Mouse (Mus musculus): ENCODE results near the gene Ralgps1.

The Ralgps1 gene

DNA sequence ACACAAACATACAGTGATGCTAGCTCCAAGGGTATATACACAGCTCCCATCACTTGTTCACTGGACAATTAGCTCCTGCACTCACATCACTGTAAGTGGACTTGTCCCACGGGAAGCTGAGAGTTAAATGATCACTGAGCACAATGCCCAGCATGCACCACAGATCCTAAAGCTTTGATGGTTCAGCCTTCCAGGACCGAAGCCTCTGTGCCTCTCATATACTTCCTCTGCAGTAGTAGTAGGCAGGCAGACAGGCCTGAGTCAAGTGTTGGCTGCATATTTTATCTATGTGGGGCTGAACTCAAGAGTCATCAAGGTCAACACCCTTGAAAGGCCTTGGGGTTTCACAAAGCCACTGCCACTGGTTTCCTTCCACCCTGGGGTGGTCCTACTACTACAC lies 49.6 kb downstream of the Ralgps1 start:
- no peak for DNase-seq (ENCODE audit: low spot score in 2 of 2)

GRCm38 (mm10) chr2:33321031-33321430 lies 50.3 kb downstream of the Ralgps1 start:
- DNase-seq (ENCODE audit: low spot score in 2 of 2) = no peak

- DNase-seq (ENCODE audit: low spot score in 2 of 2) = no peak
These were observed 50.7 kb downstream of the Ralgps1 start for GRCm38 (mm10) chr2:33320568-33320967.

GRCm38 (mm10) chr2:33319934-33320333 lies 51.4 kb downstream of the Ralgps1 start:
- DNase-seq (ENCODE audit: low spot score in 2 of 2) = no peak

- no peak for DNase-seq (ENCODE audit: low spot score in 2 of 2)
These were observed 51.8 kb downstream of the Ralgps1 start for GRCm38 (mm10) chr2:33319455-33319854.

DNA sequence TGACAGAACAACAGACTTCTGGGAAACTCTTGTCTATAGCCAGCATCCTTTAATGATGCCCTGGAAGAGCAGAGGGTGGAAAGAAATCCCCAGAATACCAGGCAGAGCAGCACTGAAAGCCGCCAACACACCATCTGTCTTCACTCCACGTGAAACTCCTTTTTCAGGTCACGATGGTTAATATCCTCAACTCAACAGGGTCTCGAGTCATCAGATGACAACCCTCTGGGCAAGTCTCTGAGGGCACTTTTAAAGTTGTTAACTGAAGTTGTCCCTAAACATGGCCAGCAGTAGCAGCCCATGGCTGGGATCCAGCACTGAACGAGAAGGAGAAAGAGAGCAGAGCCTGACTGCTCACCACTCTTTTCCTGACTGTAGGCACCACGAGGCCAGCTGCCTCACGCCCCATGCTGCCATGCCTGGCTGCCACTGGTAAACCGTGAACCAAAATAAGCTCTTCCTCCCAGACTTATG lies 52.8 kb downstream of the Ralgps1 start:
- peak; percentile 55 to 69 for DNase-seq (ENCODE audit: low spot score in 2 of 2)

DNA sequence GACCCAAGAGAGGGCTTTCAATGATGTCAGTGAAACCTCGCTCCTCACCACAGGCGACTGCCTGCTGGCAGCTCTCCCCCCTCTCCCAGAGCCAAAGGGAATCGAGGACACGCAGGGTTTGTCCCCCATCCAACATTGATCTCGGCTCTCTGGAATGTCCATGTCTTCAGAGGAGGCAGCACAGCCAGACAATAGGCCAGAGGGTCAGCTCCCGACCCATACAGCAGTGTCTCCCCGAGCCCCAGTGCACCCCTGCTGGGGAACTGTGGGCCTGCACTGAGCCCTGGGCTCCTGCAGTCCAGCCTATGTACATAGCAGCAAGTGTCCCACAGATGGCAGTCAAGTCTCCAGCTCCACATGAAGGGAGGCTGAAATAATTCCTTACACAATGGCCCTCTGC lies 54.8 kb downstream of the Ralgps1 start:
- peak; percentile 77 to 79 for DNase-seq (ENCODE audit: low spot score in 2 of 2)

GRCm38 (mm10) chr2:33316063-33316405 lies 55.3 kb downstream of the Ralgps1 start:
- no peak for DNase-seq (ENCODE audit: low spot score in 2 of 2)

GRCm38 (mm10) chr2:33315233-33316062 lies 55.8 kb downstream of the Ralgps1 start:
- no peak for DNase-seq (ENCODE audit: low spot score in 2 of 2)

DNA sequence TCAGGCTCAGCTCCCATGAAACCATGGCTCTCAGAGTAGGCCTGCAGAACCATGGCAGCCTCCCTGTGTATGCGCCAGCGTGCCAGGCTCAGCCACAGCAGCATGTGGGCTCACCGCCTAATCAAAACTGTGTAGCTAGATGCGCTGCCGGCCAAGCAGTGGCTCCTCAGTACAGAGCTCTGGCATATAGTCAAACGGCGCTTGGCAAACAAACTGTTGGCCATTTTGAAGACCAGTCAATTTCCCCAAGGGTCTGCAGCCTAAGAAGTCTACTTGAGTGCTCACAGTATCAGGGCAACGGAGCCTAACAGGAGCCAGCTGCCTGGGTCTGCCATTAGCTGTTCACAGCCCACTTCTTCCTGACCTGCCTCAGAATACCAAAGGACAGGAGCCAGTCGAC lies 61.9 kb downstream of the Ralgps1 start:
- peak; percentile 85 for DNase-seq (ENCODE audit: low spot score in 2 of 2)

DNA sequence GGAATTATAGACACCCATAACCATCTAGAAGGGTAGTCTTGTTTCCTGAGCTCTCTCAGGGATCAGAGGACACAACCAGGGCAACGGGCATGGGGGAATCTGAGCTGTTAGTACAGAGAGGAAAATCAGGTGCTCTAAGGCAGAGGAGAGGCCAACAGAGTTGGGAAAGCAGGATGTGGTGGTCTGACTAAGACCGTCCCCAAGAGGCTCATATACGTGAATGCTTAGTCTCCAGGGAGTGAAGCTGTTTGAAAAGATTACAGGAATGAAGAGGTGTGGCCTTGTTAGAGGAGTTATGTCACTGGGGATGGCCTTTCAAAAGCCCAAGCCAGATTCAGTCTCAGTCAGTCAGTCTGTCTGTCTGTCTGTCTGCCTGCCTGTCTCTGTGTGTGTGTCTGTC lies 64.7 kb downstream of the Ralgps1 start:
- DNase-seq (ENCODE audit: low spot score in 2 of 2) = no peak

DNA sequence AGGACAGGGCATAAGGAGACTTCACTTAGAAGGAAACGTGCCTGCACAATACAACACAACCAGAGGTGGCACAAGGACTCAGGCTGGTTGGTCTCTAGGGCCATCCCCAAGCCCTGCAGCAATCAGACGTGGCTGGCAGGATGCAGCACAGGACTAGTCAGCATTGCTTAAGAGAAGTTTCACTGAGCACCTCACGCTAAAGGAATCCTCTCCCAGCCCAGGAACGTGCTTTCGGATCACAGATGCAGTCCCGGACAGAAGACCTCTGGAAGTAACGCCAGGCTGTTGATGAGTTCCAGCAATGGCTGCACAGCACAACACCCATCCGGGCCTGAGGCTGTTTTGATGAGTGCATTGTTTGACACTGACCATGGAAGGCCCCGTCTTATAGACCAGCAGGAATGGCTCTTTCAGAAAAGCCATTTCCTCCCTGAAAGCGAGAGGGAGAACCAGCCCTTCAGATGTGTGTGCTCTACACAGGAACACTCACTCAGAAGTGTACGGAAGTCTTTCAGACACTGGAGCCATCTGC lies 67.8 kb downstream of the Ralgps1 start:
- no peak for DNase-seq (ENCODE audit: low spot score in 2 of 2)

- peak in 1 of 2 experiments; percentile 47 for DNase-seq (ENCODE audit: low spot score in 2 of 2)
These were observed 68.5 kb downstream of the Ralgps1 start for GRCm38 (mm10) chr2:33302828-33303227.

DNA sequence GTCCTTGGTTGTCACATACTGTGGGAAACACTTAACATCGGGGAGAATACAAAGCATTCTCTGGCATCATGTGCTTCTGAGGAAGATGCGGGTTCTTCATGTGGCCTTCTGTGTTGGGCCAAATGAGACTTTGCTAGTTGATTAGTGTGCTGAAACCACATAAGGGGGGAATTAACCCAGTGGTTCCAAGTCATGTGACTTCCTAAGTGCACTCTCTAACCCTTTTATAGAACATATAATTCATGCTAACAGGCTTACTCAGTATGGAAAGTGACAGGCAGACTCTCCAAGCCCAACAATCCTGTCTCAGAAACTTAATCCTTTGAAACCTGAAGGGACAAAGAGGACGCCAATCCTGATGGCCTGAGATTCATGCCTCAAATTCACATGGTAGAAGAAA lies 68.9 kb downstream of the Ralgps1 start:
- DNase-seq (ENCODE audit: low spot score in 2 of 2) = no peak

- no peak for DNase-seq (ENCODE audit: low spot score in 2 of 2)
These were observed 70.8 kb downstream of the Ralgps1 start for GRCm38 (mm10) chr2:33300371-33301046.

DNA sequence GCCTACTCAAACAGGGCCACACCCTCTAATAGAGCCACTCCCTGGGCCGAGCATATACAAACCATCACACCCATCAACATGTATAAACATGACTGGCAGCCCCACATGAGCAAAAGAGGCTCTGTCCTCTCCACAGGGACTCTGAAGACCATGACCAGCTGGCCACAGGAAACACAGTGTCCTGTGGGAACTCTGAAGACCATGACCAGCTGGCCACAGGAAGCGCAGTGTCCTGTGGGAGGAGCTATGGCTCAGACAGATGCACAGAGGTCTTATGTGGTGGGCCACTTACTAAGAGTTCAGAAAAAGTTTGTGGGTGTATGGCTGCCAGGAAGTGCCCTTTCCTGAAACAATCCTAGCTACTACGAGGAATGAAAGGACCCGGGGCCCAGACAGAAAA lies 72.4 kb downstream of the Ralgps1 start:
- DNase-seq (ENCODE audit: low spot score in 2 of 2) = no peak

GRCm38 (mm10) chr2:33295115-33295514 lies 76.2 kb downstream of the Ralgps1 start:
- no peak for DNase-seq (ENCODE audit: low spot score in 2 of 2)

DNA sequence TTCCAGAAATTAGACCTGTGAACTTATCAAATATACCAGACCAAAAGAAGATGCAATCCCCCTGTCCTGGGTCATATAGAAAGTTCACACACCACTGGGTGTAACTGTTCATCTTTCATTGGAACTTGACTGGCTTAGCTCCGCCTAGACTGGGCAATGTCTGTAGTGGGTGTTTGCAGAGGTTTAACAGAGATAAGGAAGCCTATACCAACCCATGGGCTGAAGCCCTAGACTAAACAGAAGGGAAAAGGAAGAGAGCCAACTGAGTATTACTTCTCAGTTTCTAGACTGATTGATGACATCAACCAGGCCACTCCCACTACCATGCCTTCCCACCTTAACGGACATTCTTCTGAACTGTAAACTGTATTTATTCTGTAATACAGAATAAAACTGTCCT lies 79.2 kb downstream of the Ralgps1 start:
- DNase-seq (ENCODE audit: low spot score in 2 of 2) = no peak

DNA sequence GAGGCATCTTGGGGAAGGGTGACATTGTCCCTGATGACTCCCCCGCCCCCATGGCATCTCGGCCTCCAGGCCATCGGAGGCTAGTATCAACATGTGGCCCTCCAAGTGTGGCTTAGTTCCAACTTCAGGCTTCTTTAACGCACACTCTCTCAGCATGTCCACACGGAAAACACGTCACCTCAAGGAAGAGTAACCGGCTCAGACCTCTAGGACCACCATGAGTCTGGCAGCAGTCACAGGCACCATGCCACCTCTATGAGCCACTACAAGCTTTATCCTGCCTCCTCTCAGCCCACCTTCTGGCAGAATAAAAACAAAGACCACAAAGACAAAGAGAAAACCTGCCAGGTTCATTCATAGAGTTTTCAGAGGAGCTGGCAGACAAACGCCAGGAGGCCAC lies 80.8 kb downstream of the Ralgps1 start:
- DNase-seq (ENCODE audit: low spot score in 2 of 2) = no peak

- no peak for DNase-seq (ENCODE audit: low spot score in 2 of 2)
These were observed 82.4 kb downstream of the Ralgps1 start for GRCm38 (mm10) chr2:33288837-33289236.

DNA sequence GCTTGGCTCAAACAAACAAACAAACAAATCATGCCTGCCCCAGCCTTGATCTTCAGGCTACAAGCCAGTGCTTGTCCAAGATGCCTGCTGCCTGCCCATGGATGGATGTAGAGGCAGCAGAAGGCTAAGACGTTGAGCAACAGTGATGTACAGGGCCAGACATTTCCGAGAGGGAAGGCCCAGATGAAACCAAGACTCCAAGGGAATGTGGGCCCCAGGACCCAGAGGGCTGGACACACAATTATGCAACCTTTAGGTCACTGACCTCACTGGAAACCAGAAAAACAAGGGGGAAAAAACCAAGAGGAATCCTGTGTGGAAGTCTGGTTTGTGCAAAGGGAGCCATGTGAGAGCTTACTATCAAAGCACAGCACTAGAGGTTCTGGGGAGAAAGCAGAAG lies 87.6 kb downstream of the Ralgps1 start:
- DNase-seq (ENCODE audit: low spot score in 2 of 2) = no peak

GRCm38 (mm10) chr2:33282877-33283276 lies 88.4 kb downstream of the Ralgps1 start:
- peak in 1 of 2 experiments; percentile 55 for DNase-seq (ENCODE audit: low spot score in 2 of 2)

DNA sequence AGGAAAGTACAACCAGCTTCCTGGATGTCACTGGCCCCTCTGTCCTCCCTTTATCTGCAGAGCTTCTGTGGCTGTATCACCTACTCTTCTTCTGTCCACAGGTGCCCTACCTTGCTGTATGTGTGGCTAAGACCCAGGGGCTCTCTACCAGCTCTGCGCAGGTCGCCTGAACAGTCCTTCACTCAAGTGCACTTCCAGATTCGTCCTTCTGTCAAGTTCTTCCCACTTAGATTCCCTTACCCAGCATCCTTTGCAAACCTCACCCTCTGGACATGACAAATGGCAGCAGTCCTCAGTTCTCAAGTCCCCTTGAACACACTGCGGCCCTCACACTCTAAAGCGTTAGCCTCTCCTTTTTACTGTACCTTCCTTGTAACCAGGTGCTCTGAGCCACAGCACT lies 89.5 kb downstream of the Ralgps1 start:
- DNase-seq (ENCODE audit: low spot score in 2 of 2) = no peak
